Mouse (Mus musculus): ENCODE measurements around the gene Asic2.

GRCm38 (mm10) chr11:81543189-81543588 lies 425.1 kb downstream of the Asic2 start:
- no peak for TF ChIP-seq CTCF (IDR thresholded peaks at IDR 0.05; ENCODE audit: low read depth)
- TF ChIP-seq EP300 (IDR thresholded peaks at IDR 0.05; ENCODE audit: low read depth): no peak
